Mouse (Mus musculus) monocyte, adult 2 months (primary cell): ENCODE measurements around the gene Zfp691.

Experiments used
- DNase-seq, 2 experiments: peaks; one replicate each; pipeline ENCODE4 v3.0.0; 2022; ENCODE audit warnings: low spot score in 2 of 2, low read depth in 1 of 2

Gene Zfp691

DNA sequence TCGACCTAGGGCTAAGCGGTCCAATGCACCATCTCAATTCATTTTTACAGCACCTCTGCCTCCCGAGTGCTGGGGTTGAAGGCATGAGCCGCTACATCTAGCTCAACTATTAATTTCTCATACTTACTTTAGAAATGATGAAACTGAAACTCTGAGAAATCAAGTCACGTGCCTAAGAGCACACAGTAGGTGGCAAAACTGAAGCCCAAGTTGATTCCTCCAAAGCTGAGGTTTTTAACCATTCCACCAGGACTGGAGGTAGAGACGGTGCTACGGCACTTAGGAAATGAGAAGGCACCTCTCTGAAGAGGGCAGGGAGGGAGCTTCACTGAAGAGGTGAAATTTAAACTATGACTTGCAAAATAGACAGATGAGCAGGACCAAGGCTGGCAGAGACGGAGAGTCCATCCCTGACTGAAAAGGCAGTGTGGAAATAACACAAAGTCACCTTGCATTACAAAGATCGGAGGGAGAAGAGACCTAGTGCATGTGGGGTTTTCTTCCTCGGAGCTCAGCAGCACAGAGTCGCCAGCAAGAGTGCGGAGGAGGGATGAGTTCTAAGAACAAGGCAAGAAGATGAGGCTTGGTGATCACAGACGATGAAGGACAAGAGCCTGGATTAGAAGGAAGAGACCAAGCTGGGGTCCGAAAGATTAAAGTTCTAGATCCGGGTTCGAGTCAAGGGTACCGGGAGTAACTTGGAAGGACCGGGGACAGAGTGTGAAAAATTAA lies 910 bp downstream of the Zfp691 start:
- no peak for DNase-seq

DNA sequence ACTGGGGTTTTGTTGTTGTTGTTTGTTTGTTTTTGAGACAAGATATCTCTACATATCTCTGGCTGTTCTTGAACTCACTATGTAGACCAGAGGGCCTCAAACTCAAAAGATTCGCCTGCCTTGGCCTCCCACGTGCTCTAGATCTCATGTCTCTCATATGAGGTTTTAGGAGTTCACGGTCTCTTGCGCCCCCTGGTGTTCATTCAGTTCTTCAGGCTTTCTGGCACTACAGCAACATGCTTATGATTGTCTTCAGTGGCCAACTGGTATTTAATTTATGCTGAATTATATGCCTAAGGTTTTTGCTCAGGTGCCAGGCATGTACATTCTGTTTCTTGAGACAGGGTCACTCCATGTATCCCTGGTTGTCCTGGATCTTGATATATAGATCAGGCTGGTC lies 6.3 kb downstream of the Zfp691 start:
- peak; percentile 30 to 69 for DNase-seq

DNA sequence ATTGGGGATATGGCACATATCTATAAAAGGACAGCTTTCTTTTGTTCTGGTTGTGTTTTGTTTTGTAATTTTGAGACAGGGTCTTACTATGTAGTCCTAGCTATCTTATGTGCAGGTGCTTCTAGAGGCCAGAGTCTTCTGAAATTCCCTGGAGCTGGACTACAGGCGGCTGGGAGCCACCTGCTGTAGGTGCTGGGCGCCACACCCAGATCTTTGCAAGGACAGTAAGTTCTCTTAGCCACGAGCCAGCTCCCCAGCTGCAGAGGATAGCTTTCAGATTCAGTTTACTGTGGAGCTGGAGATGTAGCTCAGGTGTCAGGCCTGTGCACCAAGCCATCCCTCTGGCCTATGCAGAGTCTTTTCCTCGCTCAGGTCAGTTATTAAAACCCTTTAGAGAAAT lies 6.9 kb downstream of the Zfp691 start:
- no peak for DNase-seq

DNA sequence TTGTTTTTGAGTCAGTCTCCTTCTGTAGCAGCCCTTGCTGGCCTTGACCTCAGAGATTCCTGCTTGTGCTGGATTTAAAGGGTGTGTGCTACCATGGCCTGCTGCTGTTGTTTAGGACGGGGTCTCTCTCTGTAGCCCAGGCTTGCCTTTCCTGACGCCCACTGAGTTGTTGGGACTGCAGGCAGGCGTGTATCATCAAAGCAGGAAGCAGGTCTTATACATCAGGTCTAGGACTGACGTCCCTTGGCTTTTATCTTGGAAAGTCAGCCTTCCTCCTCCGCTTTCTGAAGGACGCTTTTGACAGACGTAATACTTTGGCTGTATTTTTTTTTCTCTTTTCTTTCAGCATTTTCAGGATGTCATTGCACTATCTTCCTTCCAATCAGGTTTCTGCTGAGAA lies 8.1 kb downstream of the Zfp691 start:
- DNase-seq = no peak

DNA sequence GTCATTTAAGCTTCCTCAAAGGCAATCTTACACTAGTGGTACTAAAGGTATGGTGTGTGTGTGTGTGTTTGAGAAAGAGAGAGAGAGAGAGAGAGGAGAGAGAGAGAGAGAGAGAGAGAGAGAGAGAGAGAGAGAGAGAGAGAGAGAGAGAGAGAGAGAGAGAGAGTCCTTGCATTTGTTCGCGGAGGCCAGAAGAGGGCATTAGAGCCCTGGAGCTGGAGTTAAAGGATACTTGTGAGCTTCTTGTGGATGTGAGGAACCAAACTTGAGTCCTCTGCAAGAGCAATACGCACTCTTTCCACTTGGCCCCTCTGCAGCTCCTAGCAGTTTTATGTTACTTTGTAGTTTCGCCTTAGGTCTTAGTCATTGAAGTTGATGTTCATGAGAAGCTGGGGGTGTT lies 11.0 kb downstream of the Zfp691 start:
- DNase-seq = no peak

DNA sequence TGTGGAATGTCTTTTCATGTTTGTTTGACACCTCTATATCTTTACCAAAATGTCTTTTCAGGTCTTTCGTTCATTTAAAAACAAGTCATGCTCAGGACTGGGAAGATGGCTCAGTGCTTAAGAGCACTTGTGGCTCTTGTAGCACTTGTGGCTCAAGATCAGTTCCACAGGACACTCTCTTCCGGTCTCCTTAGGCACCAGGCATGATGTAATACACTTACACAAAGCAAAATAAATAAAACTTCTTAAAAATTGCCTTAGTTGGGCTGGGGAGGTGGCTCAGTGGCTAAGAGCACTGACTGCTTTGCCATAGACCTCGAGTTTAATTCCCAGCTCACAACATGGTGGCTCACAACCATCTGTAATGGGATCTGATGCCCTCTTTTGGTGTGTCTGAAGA lies 12.6 kb downstream of the Zfp691 start:
- DNase-seq = no peak

DNA sequence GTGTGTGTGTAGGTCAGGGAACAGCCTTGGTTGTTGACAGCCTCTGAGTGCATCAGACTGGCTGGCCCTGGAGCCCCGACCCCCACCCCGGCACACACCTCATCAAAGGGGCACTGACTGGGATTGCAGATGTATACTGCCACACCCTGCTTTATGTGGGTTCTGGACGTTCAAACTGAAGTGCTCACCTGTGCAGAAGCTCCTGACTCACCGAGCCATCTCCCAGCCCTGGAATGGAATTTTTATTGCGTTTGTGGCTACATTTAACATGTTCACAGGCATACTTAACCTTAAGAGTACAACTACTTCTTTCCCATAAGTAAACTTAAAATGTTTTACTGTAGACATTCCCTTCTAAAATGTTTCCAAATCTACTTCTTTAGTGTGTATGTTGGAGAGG lies 16.1 kb downstream of the Zfp691 start:
- DNase-seq = no peak

DNA sequence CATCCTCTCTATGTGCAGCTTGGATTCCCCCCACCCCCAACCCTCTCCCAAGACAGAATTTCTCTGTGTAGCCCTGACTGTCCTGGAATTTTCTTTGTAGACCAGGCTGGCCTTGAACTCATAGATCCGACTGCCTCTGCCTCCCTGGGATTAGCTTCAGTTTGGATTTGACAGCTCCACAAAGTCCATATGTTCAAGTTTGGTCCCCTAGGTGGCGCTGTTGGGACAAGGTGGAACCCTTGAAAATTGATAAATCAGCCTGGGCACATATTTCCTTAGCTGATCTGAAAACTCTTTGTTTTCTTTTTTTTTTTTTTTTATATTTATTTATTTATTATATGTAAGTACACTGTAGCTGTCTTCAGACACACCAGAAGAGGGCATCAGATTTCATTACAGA lies 16.8 kb downstream of the Zfp691 start:
- peak in 1 of 2 experiments; percentile 46 for DNase-seq

DNA sequence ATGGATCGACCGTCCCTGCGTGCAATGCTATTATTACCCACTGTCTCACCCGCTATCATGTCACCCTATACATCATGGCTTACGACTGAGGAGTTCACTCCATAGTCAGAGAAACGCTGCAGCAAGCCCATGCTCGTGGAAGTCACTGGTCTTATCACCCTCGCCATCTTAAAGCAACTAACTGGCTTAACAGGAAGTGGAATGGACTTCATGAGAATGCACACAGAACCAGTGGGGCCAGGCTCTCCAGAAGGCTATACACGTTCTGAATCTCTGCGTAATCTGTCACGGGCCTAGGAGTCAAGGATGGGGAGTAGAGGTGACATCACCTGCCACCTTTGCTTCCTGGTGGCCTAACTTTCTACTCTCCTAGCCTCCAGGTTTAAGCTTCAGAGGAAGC lies 25.3 kb downstream of the Zfp691 start:
- DNase-seq = no peak

DNA sequence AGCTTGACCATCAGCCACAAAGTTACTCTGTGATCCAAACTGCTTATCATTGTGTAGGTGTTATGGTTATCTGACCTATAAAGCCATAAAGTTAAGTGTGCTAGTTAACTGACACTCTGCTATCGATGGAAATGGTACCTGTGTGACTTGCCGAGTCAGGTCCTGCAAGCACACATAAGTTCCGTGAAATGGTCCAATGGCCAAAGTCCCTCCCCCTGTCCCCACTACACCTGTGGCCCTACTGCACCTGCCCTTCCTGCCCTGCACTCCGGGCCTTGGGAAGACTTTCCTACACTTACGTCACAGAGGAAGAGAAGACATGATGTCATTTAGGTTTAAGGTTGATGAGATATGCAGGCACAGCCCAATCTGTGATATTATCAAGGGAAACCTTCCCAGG lies 26.6 kb downstream of the Zfp691 start:
- DNase-seq = no peak

DNA sequence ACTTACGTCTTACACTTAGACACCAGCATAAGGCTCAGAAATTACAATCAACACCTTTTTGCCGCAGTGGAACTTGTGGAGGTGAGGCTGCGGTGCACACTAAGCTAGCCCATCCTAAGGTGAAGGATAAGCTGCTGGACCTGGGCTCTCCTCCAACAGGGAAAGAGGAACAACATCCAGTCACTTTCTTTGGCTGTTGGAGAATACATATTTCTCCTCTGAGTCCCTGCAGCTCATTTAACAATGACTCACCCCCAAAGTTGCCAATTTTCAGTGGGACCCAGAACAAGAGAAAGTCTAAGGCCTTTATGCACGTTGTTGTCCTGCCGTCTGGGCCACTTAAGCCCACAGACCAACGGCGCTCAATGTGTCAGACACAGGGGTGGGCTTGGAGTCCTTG lies 27.2 kb downstream of the Zfp691 start:
- DNase-seq = no peak

DNA sequence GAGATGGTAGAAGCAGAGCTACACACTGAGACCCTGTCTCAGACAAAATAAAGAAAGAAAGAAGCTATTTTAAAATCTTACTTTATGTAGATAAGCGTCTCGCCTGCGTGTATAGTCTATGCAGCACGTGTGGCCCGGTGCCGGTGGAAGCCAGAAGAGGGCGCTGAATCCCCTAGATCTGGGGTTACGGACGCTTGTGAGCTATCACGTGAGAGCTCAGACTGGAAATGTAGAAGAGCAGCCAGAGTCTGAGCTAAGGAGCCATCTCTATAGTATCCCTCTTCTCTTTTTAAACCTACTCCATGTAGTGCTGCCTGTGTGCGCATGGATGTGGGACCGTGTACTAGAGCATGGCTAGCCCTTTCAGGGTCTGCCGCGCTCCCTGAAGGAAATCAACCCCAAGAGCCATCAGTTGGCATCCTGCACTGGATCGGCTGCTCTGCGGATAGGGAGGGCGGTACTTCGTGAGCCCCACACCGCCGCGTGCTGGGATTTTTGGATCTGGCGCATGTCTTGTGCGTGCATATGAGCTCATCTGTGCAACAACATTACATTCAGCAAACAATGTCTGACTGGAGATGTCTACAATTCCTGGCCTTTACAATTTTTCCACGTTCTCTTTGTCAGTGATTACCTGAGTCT lies 31.6 kb downstream of the Zfp691 start:
- DNase-seq = no peak

DNA sequence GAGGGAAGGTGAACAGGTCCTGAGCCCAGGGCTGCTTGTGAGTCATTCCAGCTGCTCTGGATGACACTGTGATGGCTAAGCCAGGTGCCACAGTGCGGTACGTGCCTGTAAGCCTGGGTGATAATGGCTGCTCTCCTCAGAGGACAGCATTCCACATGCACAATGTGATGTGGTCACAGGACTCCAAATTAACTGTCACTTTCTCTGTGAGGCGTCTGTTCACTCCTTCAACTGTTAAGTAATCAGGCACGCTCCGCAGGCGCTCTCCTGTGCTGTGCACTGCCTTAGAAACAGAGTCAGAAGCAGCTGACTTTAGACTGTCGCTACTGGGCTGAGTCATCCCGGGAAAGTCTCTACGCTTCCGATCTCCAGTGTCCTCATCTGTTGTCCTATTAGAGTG lies 32.8 kb downstream of the Zfp691 start:
- DNase-seq = no peak

DNA sequence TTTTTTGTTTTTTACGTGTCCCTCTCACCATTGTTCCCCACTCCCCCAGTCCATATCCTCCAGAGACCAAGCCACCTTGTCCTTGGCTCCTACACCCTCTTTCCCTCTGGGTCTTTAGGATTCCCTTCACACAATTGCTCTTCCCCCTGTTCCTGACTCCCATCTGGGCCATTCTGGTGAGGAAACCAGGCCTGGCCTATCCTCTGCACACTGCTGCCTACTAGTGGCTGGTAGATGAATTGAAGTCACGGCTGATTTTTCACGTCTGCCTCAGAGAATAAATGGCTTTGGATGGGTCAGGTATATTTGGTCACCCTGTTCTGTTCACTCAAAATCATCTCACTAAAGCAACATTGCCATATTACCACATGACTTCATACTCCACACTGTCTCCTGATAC lies 33.9 kb downstream of the Zfp691 start:
- DNase-seq = no peak

DNA sequence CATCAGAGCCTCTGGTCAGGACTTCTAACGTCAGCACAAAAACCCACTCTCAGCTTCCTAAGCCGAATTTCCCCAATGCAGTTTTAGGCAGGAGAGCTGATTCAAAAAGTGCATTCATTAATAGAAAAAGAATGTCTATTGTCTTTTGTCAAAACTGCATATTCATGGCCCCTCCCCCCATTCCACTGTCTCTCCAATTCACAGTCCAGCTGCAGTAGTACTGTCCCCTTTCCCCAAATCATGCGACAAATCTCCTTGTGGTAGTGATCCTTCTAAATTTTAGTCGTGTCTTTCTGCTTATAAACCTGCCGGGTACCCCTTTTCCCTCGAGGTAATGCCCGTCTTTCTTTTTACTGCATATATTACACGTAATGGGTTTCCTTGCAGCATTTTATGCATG lies 35.2 kb downstream of the Zfp691 start:
- DNase-seq = no peak

DNA sequence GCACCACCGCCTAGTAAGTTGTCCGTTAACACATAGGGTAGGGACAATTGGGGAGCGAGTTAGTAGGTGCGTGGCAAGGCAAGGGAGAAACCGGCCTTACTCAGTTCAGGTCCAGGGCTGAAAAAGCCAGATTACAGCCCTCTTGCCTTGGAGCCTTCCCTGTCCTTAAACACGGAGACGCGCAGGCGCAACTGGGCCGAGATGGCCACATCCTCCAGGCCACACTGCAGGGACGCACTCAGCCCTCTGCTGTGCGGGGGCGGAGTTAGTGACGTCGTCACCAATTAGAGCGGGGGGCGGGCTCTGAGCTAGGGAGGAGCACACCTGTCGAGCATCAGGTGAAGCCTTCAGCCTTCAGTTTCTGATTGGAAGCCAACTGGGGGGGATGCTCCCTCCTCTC lies 35.8 kb downstream of the Zfp691 start:
- DNase-seq = no peak

DNA sequence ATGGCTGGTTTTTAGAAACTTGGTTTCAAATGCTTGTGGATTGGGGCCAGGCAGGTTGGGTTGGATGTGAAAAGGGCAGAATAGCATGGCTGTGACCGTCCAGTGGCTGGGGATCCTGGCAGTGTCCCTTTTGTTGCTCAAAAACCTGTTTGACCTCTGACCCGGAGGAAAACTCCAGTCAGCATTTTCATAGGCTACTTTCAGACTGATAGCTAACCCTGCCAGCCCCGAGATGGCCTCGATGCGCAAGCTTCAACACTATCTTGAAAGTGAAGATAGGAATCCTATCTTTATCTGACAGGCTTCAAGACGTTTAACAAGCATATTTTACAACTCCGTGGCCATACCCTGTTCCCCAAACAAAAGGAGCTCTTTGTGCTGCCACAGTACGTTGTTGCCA lies 36.7 kb downstream of the Zfp691 start:
- DNase-seq = no peak

DNA sequence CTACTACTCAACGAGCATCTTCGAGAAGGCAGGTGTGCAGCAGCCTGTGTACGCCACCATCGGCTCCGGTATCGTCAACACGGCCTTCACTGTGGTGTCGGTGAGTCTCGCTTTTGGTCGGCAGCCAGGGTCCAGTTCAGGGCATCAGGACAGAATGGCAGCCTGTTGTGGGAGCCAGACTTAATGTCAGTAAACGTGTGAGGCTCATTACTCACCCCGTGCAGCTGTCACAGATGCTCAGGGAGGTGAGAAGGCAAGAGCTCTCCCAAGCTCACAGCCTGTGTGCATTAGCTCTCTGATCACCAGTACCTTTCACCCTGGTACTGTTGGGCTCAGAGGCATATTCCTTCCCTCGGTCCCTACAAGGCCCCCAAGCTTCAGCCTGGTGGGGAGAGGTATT lies 40.1 kb downstream of the Zfp691 start:
- DNase-seq = no peak

DNA sequence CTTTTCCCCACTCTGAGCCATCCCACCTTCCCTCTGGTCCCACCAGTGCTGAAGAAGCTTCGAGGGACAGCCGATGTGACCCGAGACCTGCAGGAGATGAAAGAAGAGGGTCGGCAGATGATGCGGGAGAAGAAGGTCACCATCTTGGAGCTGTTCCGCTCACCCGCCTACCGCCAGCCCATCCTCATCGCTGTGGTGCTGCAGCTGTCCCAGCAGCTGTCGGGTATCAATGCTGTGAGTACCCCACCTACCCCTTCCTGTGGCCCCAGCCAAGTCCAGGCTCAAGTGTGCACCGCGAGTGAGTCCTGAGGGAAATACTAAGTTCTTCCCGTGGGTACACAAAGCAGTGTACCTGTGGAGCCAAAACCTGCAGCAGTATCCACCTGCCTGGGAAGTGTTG lies 40.7 kb downstream of the Zfp691 start:
- DNase-seq = no peak

DNA sequence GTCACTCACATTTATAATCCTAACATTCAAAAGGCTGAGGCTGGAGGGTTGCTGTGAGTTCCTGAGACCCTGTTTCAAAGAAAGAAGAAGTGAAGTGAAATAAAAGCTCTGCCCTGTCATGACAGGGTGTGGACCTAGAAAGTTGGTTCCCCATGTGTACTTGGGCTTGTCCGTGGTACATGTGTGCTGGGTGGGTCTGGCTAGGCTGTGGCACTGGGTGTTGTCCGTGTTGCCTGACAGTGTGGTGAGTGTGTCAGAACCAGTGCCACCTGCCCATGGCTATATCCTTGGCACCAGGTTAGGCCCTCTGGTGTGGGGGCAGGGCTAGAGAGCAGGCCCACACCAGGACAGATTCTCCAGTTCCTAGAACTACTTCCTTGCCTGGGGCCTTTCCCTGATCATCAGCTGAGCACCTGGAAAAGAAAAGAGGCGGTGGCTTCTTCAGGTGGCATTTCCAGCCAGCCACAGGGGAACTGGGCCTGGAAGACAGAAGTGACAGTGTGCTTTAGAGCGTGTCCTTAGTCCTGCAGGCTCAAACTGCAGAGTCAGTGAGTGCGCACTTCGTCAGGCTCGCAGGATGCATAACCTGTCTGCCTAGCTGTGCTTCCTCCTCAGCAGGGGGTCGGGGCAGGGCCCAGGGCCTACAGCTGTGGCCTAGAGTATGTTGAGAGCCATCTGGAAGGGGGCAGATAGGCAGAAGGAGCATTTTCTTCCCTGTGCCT lies 42.6 kb downstream of the Zfp691 start:
- no peak for DNase-seq

DNA sequence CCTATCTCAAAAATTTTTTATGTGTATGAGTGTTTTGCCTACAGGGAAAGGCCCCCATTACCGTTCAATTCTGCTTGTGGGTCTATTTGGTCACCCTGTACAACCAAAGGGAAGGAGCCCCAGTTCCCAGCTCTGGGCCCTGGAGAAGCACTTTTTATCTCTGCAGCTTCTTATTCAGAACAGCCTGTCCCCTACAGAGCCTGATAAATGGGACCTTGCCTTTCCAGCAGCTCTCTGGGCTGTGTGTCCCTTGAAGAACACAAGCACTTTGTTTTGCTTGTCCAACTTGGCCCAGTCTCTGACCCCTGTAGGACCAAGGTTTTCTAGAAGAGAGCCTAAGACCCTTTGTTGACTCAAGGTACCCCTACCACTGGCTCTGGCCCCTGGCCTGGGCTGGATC lies 44.9 kb downstream of the Zfp691 start:
- no peak for DNase-seq

DNA sequence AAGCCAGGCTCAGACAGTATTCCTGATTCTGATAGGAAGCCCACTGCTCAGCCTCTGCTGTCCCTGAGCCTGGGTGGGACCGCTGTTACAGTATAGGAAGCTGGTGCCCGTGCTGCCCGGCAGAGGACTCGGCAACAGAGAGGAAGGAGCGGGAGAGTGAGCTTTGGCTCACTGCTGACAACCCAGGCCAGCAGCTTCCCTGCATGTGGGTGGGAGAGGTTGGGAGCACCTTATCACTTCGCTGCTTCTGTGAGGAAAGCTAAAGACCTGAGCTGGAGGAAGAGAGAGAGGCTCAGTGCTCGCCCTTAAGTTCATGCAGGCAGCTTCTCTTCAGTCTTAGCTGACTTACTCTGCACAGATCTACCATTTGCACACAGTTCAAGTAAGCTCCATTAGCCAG lies 45.4 kb downstream of the Zfp691 start:
- DNase-seq = no peak

DNA sequence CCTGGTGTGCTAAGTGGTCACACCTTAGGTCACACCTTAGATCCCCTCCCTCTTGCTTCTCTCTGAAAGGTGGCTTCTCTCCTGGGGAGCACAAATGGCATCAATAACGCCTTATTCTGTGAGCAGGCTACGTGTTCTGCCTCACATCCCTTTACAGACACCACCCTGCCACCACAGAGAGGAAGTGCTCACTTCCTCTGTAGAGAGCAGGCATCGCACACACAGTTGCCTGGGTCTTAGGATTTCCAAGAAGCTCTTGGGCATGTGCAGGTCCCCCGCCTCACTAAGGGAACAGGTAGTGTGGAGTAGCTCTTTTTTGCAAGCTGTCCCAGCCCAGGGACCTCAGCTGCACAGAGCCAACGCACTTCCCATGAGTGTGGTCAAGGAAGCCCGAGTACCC lies 46.8 kb downstream of the Zfp691 start:
- DNase-seq = peak; percentile 63 to 67
